Mouse (Mus musculus): ENCODE results near the gene Ubn1.

- TF ChIP-seq POLR2A (IDR thresholded peaks at IDR 0.05; ENCODE audit: borderline replicate concordance, insufficient read depth, low read length) (no peak), CTCF (IDR thresholded peaks at IDR 0.05; ENCODE audit: borderline replicate concordance, insufficient read depth, low read depth, low read length) (no peak)
These were observed 70.0 kb downstream of the Ubn1 start for GRCm38 (mm10) chr16:5119845-5120244.

Measured in cerebellum, adult 2 months (tissue).